Mouse (Mus musculus) hindbrain, embryonic 11.5 days (tissue): ENCODE data around the gene Ncoa3. TPM values are rescaled to one million over a fixed set of nuclear protein-coding genes. Genes with fewer than 3 reads are reported as not detected.

ENCODE experiments used
- ATAC-seq: fragments of 200-750 bp; cut with Nextera tagmentation; 2 replicates; pipeline ENCODE4 v1.8.0; 2017; ENCODE audit warnings: mild to moderate bottlenecking, moderate TSS enrichment, moderate library complexity; ENCODE audit not compliant: low FRiP score
- DNase-seq: peaks from one replicate; pipeline ENCODE4 v3.0.0-alpha.2; 2015; ENCODE audit warnings: low spot score
- H3K27ac ChIP-seq: fragments of 300-500 bp; sonication (generic); 2 replicates; pipeline ENCODE4 v1.5.1; 2014; ENCODE audit warnings: mild to moderate bottlenecking, low read depth, low read length
- H3K27me3 ChIP-seq: fragments of 300-500 bp; sonication (generic); 2 replicates; pipeline ENCODE4 v1.6.1; 2014; ENCODE audit warnings: mild to moderate bottlenecking, low read length, moderate library complexity, mixed read lengths; ENCODE audit not compliant: control insufficient read depth, insufficient read depth
- H3K36me3 ChIP-seq: fragments of 300-500 bp; sonication (generic); 2 replicates; pipeline ENCODE4 v1.6.1; 2014; ENCODE audit warnings: mild to moderate bottlenecking, low read length, moderate library complexity, mixed read lengths; ENCODE audit not compliant: control insufficient read depth, insufficient read depth
- H3K4me1 ChIP-seq: fragments of 300-500 bp; sonication (generic); replicated peaks from 2 replicates; pipeline ENCODE4 v1.6.1; 2014; ENCODE audit warnings: low read length, mixed read lengths; ENCODE audit not compliant: control insufficient read depth, insufficient read depth
- H3K4me2 ChIP-seq: fragments of 300-500 bp; sonication (generic); replicated peaks from 2 replicates; pipeline ENCODE4 v1.6.1; 2014; ENCODE audit warnings: mild to moderate bottlenecking, low read depth, low read length
- H3K4me3 ChIP-seq: fragments of 300-500 bp; sonication (generic); 2 replicates; pipeline ENCODE4 v1.5.1; 2014; ENCODE audit warnings: low read depth, low read length
- H3K9ac ChIP-seq: fragments of 300-500 bp; sonication (generic); 2 replicates; pipeline ENCODE4 v1.6.1; 2014; ENCODE audit warnings: low read depth, low read length
- H3K9me3 ChIP-seq: fragments of 300-500 bp; sonication (generic); 2 replicates; pipeline ENCODE4 v1.6.1; 2016; ENCODE audit warnings: low read length; ENCODE audit not compliant: control insufficient read depth
- WGBS: fragments of 180-500 bp; shearing (Covaris S2); extraction: QIAGEN DNeasy Blood & Tissue Kit; methylation state at CpG from one replicate; pipeline ENCODE4 v1.1.7; 2014; 5-methylcytosine and 5-hydroxymethylcytosine counted together
- polyA plus RNA-seq: library from polyadenylated mRNA; unstranded; fragments of >200 nt; fragmentation: Nextera tagmentation; extraction: Ambion mirVana; gene quantifications from 2 replicates; pipeline ENCODE4 v1.2.1, GENCODE M21; 2014

Gene Ncoa3
- polyA plus RNA-seq, 1 experiment from 2014 or later: 17.1 TPM

- 84% methylated on average over 1 of the region's 1 CpGs for WGBS
- no peak for ATAC-seq
- no peak overlapping the region for H3K4me2 ChIP-seq
- no peaks in the 10 kb centered on the region for H3K27me3 ChIP-seq
- DNase-seq: no peak
- no peak overlapping the region for H3K9ac ChIP-seq
- H3K4me3 ChIP-seq: no peak overlapping the region
- no peak overlapping the region for H3K27ac ChIP-seq
- no peaks in the 10 kb centered on the region for H3K9me3 ChIP-seq
- H3K4me1 ChIP-seq: no peaks in the 10 kb centered on the region
- peaks cover 9% of the 10 kb centered on the region; the same call in 1 of the 2 replicates for H3K36me3 ChIP-seq
These were observed 69.6 kb downstream of the Ncoa3 start for GRCm38 (mm10) chr2:166062008-166062407.

DNA sequence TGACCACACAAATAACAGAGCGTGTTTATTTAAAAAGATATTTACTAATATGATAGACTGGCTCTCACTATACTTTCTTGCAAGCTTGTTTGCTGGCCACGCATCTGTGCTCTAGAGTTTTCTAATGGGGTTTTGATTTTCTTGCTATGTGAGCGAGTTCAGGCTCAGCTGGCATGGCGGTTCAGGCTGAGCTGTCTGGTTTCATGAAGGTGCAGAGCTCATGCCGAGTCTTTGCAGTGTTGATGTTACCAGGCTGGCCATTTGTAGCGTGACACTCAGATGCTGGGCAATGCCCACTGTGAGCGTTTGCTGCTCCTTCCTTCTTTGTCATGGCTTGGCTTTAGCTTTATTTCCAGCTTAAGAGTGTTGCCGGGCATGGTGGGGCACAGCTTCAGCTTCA, 70.0 kb downstream of the Ncoa3 start:
- Histone ChIP-seq H3K27ac (no peak overlapping the region), H3K27me3 (no peaks in the 10 kb centered on the region), H3K36me3 (peaks cover 9% of the 10 kb centered on the region; the same call in 1 of the 2 replicates), H3K4me1 (no peaks in the 10 kb centered on the region), H3K9me3 (no peaks in the 10 kb centered on the region), H3K9ac (no peak overlapping the region), H3K4me3 (no peak overlapping the region), H3K4me2 (no peak overlapping the region)
- WGBS: 94% methylated on average over 8 of the region's 8 CpGs
- no peak for DNase-seq
- no peak for ATAC-seq

DNA sequence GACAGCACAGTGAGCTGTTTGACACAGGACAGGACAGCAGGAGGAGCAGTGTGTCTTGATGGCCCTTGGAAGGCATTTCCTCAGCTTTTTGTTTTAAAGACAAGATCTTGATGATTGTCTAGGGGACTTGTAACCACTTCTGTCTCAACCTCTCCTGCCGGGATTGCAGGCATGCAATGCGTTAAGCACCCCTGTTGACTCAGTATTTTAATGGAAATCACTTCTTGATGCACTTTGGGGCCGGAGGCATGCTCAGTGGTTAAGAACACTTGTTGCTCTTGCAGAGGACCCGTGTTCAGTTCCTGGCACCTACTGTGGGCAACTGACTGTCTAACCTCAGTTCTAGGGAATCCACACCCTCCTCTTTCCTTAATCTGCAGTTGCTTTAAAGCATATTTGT, 74.0 kb downstream of the Ncoa3 start:
- Histone ChIP-seq H3K4me3 (no peak overlapping the region), H3K27me3 (no peaks in the 10 kb centered on the region), H3K4me2 (no peak overlapping the region), H3K27ac (no peak overlapping the region), H3K36me3 (peaks cover 8% of the 10 kb centered on the region; the same call in 1 of the 2 replicates), H3K4me1 (no peaks in the 10 kb centered on the region), H3K9me3 (no peaks in the 10 kb centered on the region), H3K9ac (no peak overlapping the region)
- 78% methylated on average over 4 of the region's 4 CpGs for WGBS
- DNase-seq (no peak), ATAC-seq (no peak)

- Histone ChIP-seq H3K9ac (no peak overlapping the region), H3K36me3 (peaks cover 6% of the 10 kb centered on the region; the same call in 1 of the 2 replicates), H3K9me3 (no peaks in the 10 kb centered on the region), H3K4me1 (no peaks in the 10 kb centered on the region), H3K4me3 (no peak overlapping the region), H3K27ac (no peak overlapping the region), H3K4me2 (no peak overlapping the region), H3K27me3 (no peaks in the 10 kb centered on the region)
- ATAC-seq (no peak), DNase-seq (no peak)
- WGBS: 92% methylated on average over 9 of the region's 9 CpGs
These were observed 75.8 kb downstream of the Ncoa3 start for GRCm38 (mm10) chr2:166068261-166068660.

DNA sequence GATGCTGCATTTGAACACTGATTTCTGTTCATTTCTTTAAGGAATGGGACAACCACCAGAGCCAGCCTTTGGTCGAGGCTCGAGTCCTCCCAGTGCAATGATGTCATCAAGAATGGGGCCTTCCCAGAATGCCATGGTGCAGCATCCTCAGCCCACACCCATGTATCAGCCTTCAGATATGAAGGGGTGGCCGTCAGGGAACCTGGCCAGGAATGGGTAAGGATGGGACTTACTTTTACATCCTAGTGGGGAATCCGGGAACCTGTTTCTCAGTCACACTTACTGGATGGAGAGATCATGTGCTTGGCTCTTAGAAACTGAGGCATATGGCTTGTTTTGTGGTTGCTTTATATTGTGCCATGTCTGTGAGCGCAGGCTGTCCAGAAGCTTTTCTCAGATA, 76.7 kb downstream of the Ncoa3 start:
- Histone ChIP-seq H3K36me3 (peaks cover 6% of the 10 kb centered on the region; the same call in 1 of the 2 replicates), H3K4me2 (no peak overlapping the region)

GRCm38 (mm10) chr2:166069738-166070137, 77.3 kb downstream of the Ncoa3 start:
- H3K9ac ChIP-seq: no peak overlapping the region
- H3K36me3 ChIP-seq: peaks cover 6% of the 10 kb centered on the region; the same call in 1 of the 2 replicates
- no peak overlapping the region for H3K27ac ChIP-seq
- H3K27me3 ChIP-seq: no peaks in the 10 kb centered on the region
- H3K4me1 ChIP-seq: no peaks in the 10 kb centered on the region
- WGBS: 95% methylated on average over 7 of the region's 7 CpGs
- H3K9me3 ChIP-seq: no peaks in the 10 kb centered on the region
- no peak overlapping the region for H3K4me2 ChIP-seq
- ATAC-seq: no peak
- no peak for DNase-seq
- no peak overlapping the region for H3K4me3 ChIP-seq

More for the DNA sequence above, 76.7 kb downstream of the Ncoa3 start:
- no peak overlapping the region for H3K4me3 ChIP-seq
- H3K27me3 ChIP-seq: no peaks in the 10 kb centered on the region
- H3K9ac ChIP-seq: no peak overlapping the region
- H3K9me3 ChIP-seq: no peaks in the 10 kb centered on the region
- ATAC-seq: no peak
- H3K27ac ChIP-seq: no peak overlapping the region
- H3K4me1 ChIP-seq: no peaks in the 10 kb centered on the region
- 88% methylated on average over 5 of the region's 5 CpGs for WGBS
- no peak for DNase-seq

DNA sequence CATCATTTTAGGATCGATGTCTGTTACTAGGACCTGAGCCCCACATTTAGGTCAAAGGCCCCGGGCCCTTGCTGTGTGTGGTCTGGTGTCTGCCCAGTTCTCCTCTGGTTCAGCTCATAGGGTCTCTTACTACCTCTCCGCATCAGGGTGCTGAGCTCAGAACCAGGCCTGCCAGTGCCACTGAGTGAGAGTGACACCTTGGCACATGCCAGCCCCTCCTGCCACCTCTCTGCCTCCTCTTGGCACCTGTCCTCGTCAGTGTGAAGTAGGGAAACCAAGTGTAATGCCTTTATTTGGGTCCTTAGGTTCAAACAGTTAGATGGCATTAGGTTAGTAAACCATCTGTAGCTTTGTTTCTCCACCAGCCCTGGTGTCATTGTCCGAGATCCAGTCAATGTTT, 79.0 kb downstream of the Ncoa3 start:
- Histone ChIP-seq H3K4me3 (no peak overlapping the region), H3K4me2 (no peak overlapping the region), H3K27me3 (no peaks in the 10 kb centered on the region), H3K4me1 (no peaks in the 10 kb centered on the region), H3K9me3 (no peaks in the 10 kb centered on the region), H3K27ac (no peak overlapping the region), H3K9ac (no peak overlapping the region), H3K36me3 (peaks cover 6% of the 10 kb centered on the region; the same call in 1 of the 2 replicates)
- DNase-seq: no peak
- no peak for ATAC-seq
- 94% methylated on average over 5 of the region's 5 CpGs for WGBS

DNA sequence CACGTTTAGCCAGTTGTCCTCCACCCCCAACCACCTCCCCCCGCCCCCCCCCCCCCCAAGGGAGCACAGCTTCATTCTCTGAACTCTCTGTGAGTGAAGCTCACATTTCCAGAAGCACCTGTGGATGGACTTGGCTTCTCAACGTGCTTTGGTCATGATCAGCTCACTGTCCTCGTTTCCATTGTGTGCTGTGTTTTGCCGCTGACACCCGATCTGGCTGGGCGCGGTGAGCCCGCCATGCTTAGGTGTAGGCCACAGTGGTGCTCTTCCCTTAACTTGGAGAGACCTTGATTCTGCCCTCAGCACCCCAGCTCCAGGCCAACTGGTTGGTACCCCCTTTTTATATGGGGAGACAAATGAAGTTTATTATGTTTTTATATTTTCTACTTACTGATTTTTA, 79.5 kb downstream of the Ncoa3 start:
- ATAC-seq: no peak
- no peaks in the 10 kb centered on the region for H3K9me3 ChIP-seq
- no peak overlapping the region for H3K27ac ChIP-seq
- no peaks in the 10 kb centered on the region for H3K27me3 ChIP-seq
- H3K4me2 ChIP-seq: no peak overlapping the region
- WGBS: 80% methylated on average over 9 of the region's 9 CpGs
- DNase-seq: no peak
- H3K9ac ChIP-seq: no peak overlapping the region
- no peaks in the 10 kb centered on the region for H3K4me1 ChIP-seq
- H3K4me3 ChIP-seq: no peak overlapping the region
- peaks cover 3% of the 10 kb centered on the region; the same call in 1 of the 2 replicates for H3K36me3 ChIP-seq

DNA sequence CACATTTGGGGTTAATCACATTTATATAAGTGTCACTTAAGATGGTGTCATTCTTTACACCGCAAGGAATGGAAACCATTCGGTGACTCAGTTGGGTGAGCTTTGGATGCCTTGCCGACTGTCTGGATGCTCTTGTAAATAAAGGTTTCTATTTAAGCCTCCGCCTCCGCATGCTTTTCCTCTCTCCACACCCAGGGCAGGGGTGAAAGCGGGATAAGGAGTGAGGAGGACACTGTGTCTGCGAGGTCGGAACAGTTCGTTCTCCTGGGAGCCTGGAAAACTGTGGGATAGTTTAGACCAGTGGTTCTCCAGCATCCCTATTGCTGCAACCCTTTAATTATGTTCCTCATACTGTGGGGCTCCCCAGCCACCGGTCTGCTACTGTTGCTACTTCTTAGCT, 80.6 kb downstream of the Ncoa3 start:
- Histone ChIP-seq H3K36me3 (peaks cover 3% of the 10 kb centered on the region; the same call in 1 of the 2 replicates), H3K27me3 (no peaks in the 10 kb centered on the region), H3K27ac (no peak overlapping the region), H3K4me1 (no peaks in the 10 kb centered on the region), H3K4me2 (no peak overlapping the region), H3K4me3 (no peak overlapping the region), H3K9ac (no peak overlapping the region), H3K9me3 (no peaks in the 10 kb centered on the region)
- 81% methylated on average over 10 of the region's 10 CpGs for WGBS
- ATAC-seq (no peak), DNase-seq (no peak)
